Mouse (Mus musculus) forebrain, embryonic 13.5 days (tissue): Measurements from ENCODE around the gene Ano9. TPM values are rescaled to one million over a fixed set of nuclear protein-coding genes. Genes with fewer than 3 reads are reported as not detected.

Experiments used
- ATAC-seq: fragments of 200-750 bp; cut with Nextera tagmentation; 2 replicates; pipeline ENCODE4 v1.8.0; 2017
- H3K27ac ChIP-seq: fragments of 300-500 bp; sonication (generic); 2 replicates; pipeline ENCODE4 v1.5.1; 2015; ENCODE audit warnings: inconsistent platforms, mild to moderate bottlenecking, moderate library complexity
- H3K27me3 ChIP-seq: fragments of 300-500 bp; sonication (generic); 2 replicates; pipeline ENCODE4 v1.6.1; 2015; ENCODE audit warnings: mild to moderate bottlenecking, inconsistent platforms
- H3K36me3 ChIP-seq: fragments of 300-500 bp; sonication (generic); 2 replicates; pipeline ENCODE4 v1.6.1; 2015; ENCODE audit warnings: mild to moderate bottlenecking, inconsistent platforms; ENCODE audit not compliant: poor library complexity, severe bottlenecking
- H3K4me1 ChIP-seq: fragments of 300-500 bp; sonication (generic); 2 replicates; pipeline ENCODE4 v1.6.1; 2015; ENCODE audit warnings: inconsistent platforms
- H3K4me2 ChIP-seq: fragments of 300-500 bp; sonication (generic); 2 replicates; pipeline ENCODE4 v1.6.1; 2015; ENCODE audit warnings: inconsistent platforms, mild to moderate bottlenecking, moderate library complexity
- H3K4me3 ChIP-seq: fragments of 300-500 bp; sonication (generic); 2 replicates; pipeline ENCODE4 v1.5.1; 2015; ENCODE audit warnings: mild to moderate bottlenecking, inconsistent platforms
- H3K9ac ChIP-seq: fragments of 300-500 bp; sonication (generic); 2 replicates; pipeline ENCODE4 v1.6.1; 2015; ENCODE audit warnings: mild to moderate bottlenecking, inconsistent platforms
- H3K9me3 ChIP-seq: fragments of 300-500 bp; sonication (generic); replicated peaks from 2 replicates; pipeline ENCODE4 v1.6.1; 2016; ENCODE audit warnings: inconsistent platforms
- WGBS: fragments of 180-500 bp; shearing (Covaris S2); methylation state at CpG from one replicate; pipeline ENCODE4 v1.1.7; 2015; 5-methylcytosine and 5-hydroxymethylcytosine counted together
- polyA plus RNA-seq: library from polyadenylated mRNA; unstranded; fragments of >200 nt; fragmentation: Nextera tagmentation; extraction: Ambion mirVana; gene quantifications from 2 replicates; pipeline ENCODE4 v1.2.1, GENCODE M21; 2015

Gene Ano9
- polyA plus RNA-seq, 1 experiment from 2014 or later = not detected

DNA sequence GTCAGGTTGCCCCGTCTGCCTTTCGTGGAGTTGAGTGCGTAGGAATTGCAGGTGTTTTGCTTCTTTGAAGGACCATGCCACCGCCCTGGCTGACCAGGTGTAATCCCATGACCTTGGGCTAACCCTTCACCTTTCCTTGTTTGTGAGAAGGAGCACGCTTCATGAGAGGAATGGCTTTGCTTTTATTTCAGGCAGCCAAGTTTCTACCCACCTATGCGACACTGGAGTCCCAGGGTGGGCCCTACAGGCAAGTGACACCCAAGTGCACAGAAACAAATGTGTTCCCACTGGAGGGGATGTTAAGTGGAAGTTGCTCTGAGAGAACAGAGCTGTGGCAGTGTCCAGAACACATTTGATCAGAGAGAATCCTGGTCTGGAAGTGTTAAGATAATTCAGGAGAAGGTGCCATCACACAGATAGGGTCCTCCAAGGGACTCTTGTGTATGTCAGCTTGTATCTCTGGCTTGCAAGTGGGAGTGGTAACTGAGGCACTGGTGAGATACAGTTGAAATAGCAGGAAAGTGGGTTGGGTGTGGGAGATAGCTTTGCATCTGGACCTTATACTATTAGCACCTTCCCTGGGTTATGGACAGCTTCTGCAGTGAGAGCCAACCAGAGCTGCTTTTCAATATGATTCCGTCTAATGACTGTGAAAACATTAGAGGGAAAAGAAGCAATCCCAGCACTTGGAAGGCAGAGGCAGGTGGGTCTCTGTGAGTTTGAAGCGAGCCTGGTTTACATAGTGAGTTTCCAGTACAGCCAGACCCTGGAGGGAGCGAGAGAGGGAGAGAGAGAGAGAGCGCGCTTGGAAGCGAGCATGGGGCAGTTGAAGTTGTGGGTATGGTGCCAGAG is 14.5 kb upstream of the Ano9 start:
- H3K4me1 ChIP-seq = peaks cover 22% of the 10 kb centered on the region
- H3K27ac ChIP-seq = no peak overlapping the region
- peak overlapping the region; percentile 93 for H3K9ac ChIP-seq
- H3K4me2 ChIP-seq = peak overlapping the region; percentile 87
- H3K27me3 ChIP-seq = no peaks in the 10 kb centered on the region
- H3K4me3 ChIP-seq = peak overlapping the region; percentile 89
- ATAC-seq = no peak
- WGBS = 58% methylated on average over 12 of the region's 12 CpGs
- H3K36me3 ChIP-seq = peaks cover 23% of the 10 kb centered on the region
- no peaks in the 10 kb centered on the region for H3K9me3 ChIP-seq

DNA sequence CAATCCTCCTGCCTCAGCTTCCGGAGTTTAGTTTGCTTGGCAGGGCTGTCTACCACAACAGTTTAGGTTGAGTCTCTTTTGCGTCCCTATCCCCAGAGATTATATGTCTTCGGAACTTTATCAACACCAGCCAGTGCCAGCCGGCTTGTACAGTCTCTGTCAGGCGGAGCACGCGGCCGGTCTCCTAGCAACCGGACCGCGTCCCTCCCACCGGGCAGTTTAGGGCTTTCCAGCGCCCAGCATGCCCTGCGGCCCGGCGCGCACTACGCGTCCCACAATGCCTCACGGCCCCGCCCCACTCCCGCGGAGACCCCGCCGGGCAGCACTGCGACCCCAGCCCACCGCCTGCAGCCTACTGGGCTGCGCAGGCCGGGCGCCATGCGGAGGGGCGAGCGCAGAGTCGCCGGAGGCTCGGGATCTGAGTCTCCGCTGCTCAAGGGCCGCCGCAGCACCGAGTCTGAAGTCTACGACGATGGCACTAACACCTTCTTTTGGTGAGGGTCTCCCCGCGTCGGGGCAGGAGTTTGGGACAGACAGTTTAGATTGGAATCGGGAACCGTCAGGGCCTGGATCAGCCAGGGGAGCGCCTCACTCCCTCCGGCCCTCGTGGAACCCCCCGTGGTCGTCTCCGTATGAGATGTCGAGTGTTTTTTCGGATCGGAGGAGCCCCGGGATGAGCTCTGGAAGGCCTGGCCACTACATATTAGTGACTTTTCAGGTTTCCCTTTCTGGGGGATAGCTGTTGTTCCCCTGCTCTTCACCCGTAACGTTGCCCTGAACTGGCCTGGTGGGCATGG is 13.6 kb upstream of the Ano9 start:
- peak overlapping the region; percentile 93 for H3K9ac ChIP-seq
- peak overlapping the region; percentile 87 for H3K4me2 ChIP-seq
- H3K4me1 ChIP-seq = peaks cover 22% of the 10 kb centered on the region
- H3K9me3 ChIP-seq = no peaks in the 10 kb centered on the region
- H3K27me3 ChIP-seq = no peaks in the 10 kb centered on the region
- peak; percentile 100 for ATAC-seq
- peak overlapping the region; percentile 89 for H3K4me3 ChIP-seq
- H3K36me3 ChIP-seq = peaks cover 14% of the 10 kb centered on the region
- WGBS = under 1% methylated on average over 59 of the region's 59 CpGs
- H3K27ac ChIP-seq = no peak overlapping the region

GRCm38 (mm10) chr7:141123517-141123856 is 5.9 kb upstream of the Ano9 start:
- H3K4me3 ChIP-seq = peak overlapping the region; percentile 61
- peak overlapping the region; percentile 75 for H3K27ac ChIP-seq
- H3K36me3 ChIP-seq = no peaks in the 10 kb centered on the region

DNA sequence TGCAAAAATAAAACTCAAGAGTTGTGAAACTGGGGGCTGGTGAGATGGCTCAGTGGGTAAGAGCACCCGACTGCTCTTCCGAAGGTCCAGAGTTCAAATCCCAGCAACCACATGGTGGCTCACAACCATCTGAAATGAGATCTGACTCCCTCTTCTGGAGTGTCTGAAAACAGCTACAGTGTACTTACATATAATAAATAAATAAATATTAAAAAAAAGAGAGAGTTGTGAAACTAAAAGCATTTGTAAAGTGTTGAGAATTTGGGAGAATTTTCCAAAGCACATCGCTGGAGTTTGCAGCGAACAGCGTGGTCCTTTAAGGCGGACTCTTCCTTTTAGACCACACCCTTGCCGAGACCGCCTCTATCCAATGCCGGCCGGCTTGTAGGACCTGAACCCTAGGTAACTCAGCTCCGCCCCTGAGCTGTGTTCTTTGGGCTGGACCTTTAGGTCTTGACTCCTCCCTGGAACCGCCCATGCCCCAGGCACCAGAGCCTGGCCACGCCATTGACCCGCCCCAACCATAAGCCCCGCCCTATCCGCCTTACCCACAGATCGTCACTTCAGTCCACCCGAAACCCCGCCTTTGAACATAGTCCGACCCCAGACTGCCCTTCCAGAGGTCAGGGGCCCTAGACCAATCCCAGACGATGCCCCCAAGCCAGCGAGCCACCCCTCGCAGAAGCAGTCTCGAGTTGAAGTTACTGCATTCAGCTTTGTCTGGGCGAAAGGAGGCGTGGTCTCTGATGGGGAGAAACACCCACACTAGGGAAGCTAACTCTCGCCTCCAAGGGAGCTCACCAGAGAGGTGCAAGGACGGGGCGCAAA is 5.3 kb upstream of the Ano9 start:
- WGBS = 2% methylated on average over 29 of the region's 29 CpGs
- Histone ChIP-seq H3K27ac (peak overlapping the region; percentile 75), H3K36me3 (no peaks in the 10 kb centered on the region), H3K9ac (peak overlapping the region; percentile 76), H3K4me1 (peaks cover 5% of the 10 kb centered on the region; the same call in 1 of the 2 replicates), H3K27me3 (peaks cover 5% of the 10 kb centered on the region; the same call in 1 of the 2 replicates), H3K4me2 (peak overlapping the region; percentile 72), H3K4me3 (peak overlapping the region; percentile 61), H3K9me3 (no peaks in the 10 kb centered on the region)
- ATAC-seq = peak; percentile 95

More at GRCm38 (mm10) chr7:141123517-141123856, 5.9 kb upstream of the Ano9 start:
- Histone ChIP-seq H3K4me2 (peak overlapping the region; percentile 72), H3K27me3 (no peaks in the 10 kb centered on the region), H3K9ac (peak overlapping the region; percentile 76), H3K4me1 (peaks cover 5% of the 10 kb centered on the region; the same call in 1 of the 2 replicates), H3K9me3 (no peaks in the 10 kb centered on the region)
- 2% methylated on average over 15 of the region's 15 CpGs for WGBS
- ATAC-seq = no peak

DNA sequence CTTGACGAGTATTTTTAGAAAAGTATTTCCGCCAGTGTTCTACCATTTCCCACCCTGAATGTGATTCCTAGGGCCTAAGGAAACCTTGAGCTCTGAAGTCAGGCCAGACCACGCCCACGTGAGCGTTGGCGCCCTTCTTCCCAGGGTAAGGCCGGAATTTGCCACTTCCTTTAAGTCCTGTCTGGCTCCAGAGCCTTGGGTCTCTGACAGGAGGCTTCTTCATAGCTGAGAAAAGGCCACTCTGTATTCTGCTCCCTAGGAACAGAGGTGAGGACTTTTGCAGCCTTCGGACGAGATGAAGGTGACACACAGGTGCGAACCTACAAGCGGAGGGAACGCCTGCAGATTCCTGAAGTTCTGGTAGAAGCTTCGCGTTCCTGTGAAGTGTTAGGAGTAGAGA is 4.6 kb upstream of the Ano9 start, which contains the start of gene Ptdss2:
Gene Ptdss2 (plus strand): TSS at position 138 of the 400 bp plus-strand sequence.
- Histone ChIP-seq H3K27me3 (peaks cover 11% of the 10 kb centered on the region; the same call in 1 of the 2 replicates), H3K27ac (peak within 1 kb of the TSS; percentile 75), H3K36me3 (no peaks in the 10 kb centered on the region), H3K4me3 (peak within 1 kb of the TSS; percentile 61), H3K9ac (peak within 1 kb of the TSS; percentile 76), H3K4me1 (peaks cover 5% of the 10 kb centered on the region; the same call in 1 of the 2 replicates), H3K9me3 (no peaks in the 10 kb centered on the region), H3K4me2 (peak within 1 kb of the TSS; percentile 72)
- WGBS = 57% methylated on average over 14 of the region's 14 CpGs
- no peak for ATAC-seq

- H3K9me3 ChIP-seq = no peaks in the 10 kb centered on the region
- ATAC-seq = no peak
- H3K27ac ChIP-seq = no peak overlapping the region
- no peak overlapping the region for H3K9ac ChIP-seq
- peaks cover 16% of the 10 kb centered on the region; the same call in 1 of the 2 replicates for H3K27me3 ChIP-seq
- 81% methylated on average over 5 of the region's 5 CpGs for WGBS
- no peak overlapping the region for H3K4me2 ChIP-seq
- peaks cover 5% of the 10 kb centered on the region; the same call in 1 of the 2 replicates for H3K4me1 ChIP-seq
- no peaks in the 10 kb centered on the region for H3K36me3 ChIP-seq
- no peak overlapping the region for H3K4me3 ChIP-seq
Measured at GRCm38 (mm10) chr7:141121051-141121531, 3.5 kb upstream of the Ano9 start.

GRCm38 (mm10) chr7:141120605-141121004 is 3.0 kb upstream of the Ano9 start:
- Histone ChIP-seq H3K4me3 (no peak overlapping the region), H3K36me3 (no peaks in the 10 kb centered on the region), H3K27me3 (peaks cover 16% of the 10 kb centered on the region; the same call in 1 of the 2 replicates), H3K9me3 (no peaks in the 10 kb centered on the region), H3K9ac (no peak overlapping the region), H3K4me2 (no peak overlapping the region), H3K27ac (no peak overlapping the region), H3K4me1 (peaks cover 5% of the 10 kb centered on the region; the same call in 1 of the 2 replicates)
- ATAC-seq = no peak
- 85% methylated on average over 3 of the region's 3 CpGs for WGBS

GRCm38 (mm10) chr7:141119487-141119886 is 1.9 kb upstream of the Ano9 start:
- Histone ChIP-seq H3K4me1 (peaks cover 5% of the 10 kb centered on the region; the same call in 1 of the 2 replicates), H3K4me3 (no peak overlapping the region), H3K36me3 (no peaks in the 10 kb centered on the region), H3K27ac (no peak overlapping the region), H3K27me3 (peaks cover 16% of the 10 kb centered on the region; the same call in 1 of the 2 replicates), H3K4me2 (no peak overlapping the region), H3K9ac (no peak overlapping the region), H3K9me3 (no peaks in the 10 kb centered on the region)
- 71% methylated on average over 3 of the region's 3 CpGs for WGBS
- no peak for ATAC-seq

- peaks cover 16% of the 10 kb centered on the region; the same call in 1 of the 2 replicates for H3K27me3 ChIP-seq
- no peak overlapping the region for H3K4me3 ChIP-seq
- no peaks in the 10 kb centered on the region for H3K9me3 ChIP-seq
- no peaks in the 10 kb centered on the region for H3K36me3 ChIP-seq
- no peak overlapping the region for H3K4me2 ChIP-seq
- WGBS = 81% methylated on average over 9 of the region's 9 CpGs
- no peaks in the 10 kb centered on the region for H3K4me1 ChIP-seq
- H3K27ac ChIP-seq = no peak overlapping the region
- H3K9ac ChIP-seq = no peak overlapping the region
- ATAC-seq = no peak
Measured at GRCm38 (mm10) chr7:141115874-141116273, 1.7 kb downstream of the Ano9 start.

DNA sequence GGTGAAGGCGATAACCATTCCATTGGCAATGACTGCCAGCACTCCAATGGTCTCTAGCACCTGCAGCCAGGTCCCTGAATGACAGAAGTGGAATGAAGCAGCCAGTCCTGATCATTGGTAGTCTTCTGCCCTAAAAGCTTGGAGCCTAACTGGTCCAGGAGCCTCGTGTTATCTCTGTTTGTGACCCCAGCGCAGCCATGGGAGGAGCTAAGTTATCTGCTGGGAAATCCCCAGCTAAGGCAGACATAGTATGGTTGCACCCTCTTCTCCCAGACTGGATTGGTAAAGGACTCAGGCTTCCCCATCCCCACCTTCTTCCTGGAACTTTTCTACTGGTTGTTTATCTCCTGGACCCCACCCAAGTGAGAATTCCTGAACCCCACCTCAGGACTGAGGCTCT is 14.4 kb downstream of the Ano9 start:
- no peak for ATAC-seq
- no peaks in the 10 kb centered on the region for H3K36me3 ChIP-seq
- no peak overlapping the region for H3K4me2 ChIP-seq
- H3K9me3 ChIP-seq = no peaks in the 10 kb centered on the region; the same call in 1 of the 2 replicates
- no peak overlapping the region for H3K9ac ChIP-seq
- no peak overlapping the region for H3K4me3 ChIP-seq
- peaks cover 53% of the 10 kb centered on the region for H3K27me3 ChIP-seq
- 69% methylated on average over 3 of the region's 3 CpGs for WGBS
- no peak overlapping the region for H3K27ac ChIP-seq
- peaks cover 12% of the 10 kb centered on the region; the same call in 1 of the 2 replicates for H3K4me1 ChIP-seq
